Mouse (Mus musculus) kidney, adult 2 months (tissue): ENCODE results near the gene Coro1b.

Source experiments
- CTCF ChIP-seq: fragments of 200-500 bp; conservative IDR thresholded peaks from 2 replicates; pipeline ENCODE4 v1.5.1; 2011; ENCODE audit warnings: low read depth, mild to moderate bottlenecking, control low read depth, low read length, moderate library complexity, mixed read lengths; ENCODE audit not compliant: insufficient read depth, insufficient read length
- POLR2A ChIP-seq: fragments of 200-500 bp; IDR thresholded peaks from one replicate; pipeline ENCODE4 v1.6.1; 2011; ENCODE audit warnings: low read depth, low read length, control low read depth

DNA sequence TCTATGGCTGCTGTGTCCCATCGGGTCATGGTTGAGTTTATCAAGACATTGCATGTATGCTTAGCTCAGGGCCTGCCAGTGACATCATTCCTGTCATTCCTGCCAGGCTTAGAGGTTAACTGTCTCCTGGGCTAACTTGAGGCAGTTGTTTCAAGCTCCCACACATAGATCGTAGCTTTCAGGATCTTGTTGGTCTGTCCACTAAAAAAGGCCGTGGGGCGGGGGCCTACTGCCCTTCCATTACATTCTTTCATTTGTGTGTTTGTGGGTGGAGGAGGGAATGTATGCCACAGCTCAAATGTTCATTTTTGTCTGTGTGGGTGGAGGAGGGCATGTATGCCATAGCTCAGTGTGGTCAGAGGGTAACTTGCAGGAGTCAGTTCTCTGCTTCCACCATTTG, 18.3 kb upstream of the Coro1b start:
- TF ChIP-seq POLR2A (no peak), CTCF (no peak)
